Mouse (Mus musculus): Measurements from ENCODE around the gene Cggbp1. TPM values are rescaled to one million over a fixed set of nuclear protein-coding genes. Genes with fewer than 3 reads are reported as not detected.
A peak's percentile ranks its signal among the peaks of the same experiment; 100 is the strongest.
"Not testable (repeated sequence)": the region's sequence is repeated elsewhere in the genome, so short reads cannot be mapped to it uniquely, and the experiment has no call there.

Gene Cggbp1
- 10 to 100 TPM; 45.1 to 53.3 TPM for polyA plus RNA-seq (2017; shearing (Covaris generic))

DNA sequence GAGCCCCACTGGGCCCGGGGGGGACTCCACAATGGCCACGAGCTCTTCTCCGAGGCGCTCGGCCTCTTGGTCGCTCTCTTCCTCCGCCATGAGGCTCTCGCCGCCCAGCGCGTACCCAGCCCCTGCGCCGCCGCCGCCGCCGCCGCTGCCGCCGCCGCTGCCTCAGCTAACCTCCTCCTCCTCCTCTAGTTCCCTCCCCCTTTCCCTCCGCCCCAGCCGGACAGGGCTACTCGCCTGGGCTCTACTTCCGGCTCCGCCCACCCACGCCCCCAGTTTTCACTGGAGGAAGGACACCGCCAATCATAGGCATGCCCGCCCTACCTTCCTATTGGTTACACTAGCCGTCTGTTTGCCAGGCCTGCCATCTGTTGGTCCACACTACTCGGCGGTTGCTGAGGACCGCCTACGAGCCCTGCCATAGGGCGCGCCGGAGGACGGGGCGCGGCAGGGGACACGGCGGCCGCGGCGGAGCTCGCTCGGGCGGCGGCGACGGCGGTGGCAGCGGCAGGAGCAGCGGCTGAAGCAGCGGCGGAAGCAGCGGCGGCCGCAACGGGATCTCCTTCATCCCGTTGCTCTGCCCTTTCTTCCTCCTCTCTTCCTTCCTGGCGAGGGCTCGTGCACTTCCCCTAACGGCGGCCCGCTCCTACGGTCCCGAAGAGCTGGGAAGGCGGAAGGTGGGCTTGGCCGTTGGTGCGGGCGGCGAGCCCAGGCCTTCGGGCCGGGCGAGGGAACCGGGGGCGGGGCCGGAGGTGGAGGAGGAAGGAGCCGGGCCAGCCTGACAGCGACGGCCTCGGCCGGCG, at the start of gene Cggbp1, which contains the start of gene Zfp654:
Gene Cggbp1, plus strand, starts transcription at position 434 of the 800 bp plus-strand sequence.
Gene Zfp654, minus strand, starts transcription at position 90 of the 800 bp plus-strand sequence.
- peak; percentile 94 for ATAC-seq

DNA sequence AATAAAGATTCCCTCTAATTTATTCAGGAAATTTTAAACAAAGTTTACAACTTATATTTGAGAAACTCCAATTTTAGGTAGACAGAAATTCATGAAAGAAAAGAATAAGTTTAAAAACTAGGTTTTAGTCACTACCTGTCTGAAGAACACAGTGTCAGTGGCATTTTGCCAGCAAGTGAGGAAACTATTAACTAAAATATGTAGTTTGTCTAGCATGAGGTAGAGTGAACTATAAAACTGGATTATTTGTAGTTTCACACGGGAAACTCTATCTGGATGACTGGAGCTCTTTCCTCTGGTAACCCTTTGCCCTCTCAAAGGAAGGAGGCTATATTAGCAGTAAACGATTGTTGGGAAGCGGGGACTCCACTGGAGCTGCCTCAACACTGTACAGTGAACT, 48.8 kb upstream of the Cggbp1 start:
- ATAC-seq: no peak

DNA sequence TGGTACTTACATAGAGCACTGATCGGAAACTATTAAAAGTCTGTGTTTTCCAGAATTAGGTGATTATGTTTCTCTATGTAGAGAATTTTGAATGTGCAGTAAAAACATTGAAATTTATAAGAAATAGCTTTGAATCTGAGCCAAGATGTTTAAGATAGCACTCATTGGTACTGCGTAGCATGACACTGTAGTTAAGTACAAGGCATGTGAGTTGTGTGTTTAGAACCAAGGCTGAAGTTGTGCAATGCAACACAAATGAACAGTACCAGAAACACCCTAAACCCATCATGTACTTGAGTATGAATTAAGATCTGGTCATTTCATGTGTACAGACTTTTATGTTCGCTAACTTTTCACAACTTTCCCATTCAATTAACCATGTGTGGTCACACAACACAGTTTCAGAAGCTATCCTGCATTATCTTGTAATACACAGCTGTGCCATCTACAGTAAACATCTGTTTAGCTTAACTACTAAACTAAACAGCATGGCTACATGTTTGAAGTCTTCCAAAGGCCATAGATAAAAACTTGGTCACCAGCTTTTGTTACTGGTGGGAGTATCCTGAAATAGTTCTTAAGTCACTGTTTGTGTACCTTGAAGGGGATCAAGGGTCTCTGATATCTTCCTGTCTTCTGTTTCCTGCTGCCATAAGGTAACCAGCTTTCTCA, 34.6 kb upstream of the Cggbp1 start:
- ATAC-seq: no peak

DNA sequence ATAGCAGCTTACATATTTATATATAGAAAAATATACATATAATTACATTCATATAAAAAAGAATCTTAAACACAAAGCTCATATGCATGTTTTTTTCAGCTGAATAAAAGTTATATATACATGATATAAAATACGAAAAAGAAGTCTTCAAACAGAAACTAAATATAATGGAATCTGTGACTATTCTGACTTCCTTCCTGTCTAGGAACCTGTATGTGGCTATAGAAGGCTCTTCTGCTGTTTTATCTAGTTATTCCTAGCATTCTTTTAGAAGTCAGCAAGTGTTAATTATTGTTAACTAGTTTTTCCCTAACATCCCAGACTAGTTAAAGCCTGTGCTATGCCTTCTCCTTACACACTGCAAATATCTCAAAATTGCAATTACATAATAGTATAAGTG, 27.9 kb upstream of the Cggbp1 start:
- peak; percentile 76 for ATAC-seq

DNA sequence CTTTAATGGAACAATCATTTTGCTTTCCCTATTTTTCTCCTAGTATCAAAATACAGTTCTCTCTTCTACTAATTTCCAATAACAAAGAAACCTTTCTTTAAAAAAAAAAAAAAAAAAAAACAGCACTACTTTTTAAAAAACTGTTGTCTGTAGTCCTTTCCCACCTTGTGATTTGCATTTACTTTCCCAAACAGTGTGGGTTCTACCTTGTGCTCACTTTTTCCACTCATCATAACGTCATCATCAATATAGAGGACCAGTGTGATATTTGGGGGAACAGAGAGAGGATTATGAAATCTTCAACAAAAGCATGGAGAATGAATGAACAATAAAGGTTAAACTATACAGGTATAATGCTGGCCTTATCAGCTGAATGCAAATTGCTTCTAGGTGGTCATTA, 27.3 kb upstream of the Cggbp1 start:
- ATAC-seq: peak; percentile 41

DNA sequence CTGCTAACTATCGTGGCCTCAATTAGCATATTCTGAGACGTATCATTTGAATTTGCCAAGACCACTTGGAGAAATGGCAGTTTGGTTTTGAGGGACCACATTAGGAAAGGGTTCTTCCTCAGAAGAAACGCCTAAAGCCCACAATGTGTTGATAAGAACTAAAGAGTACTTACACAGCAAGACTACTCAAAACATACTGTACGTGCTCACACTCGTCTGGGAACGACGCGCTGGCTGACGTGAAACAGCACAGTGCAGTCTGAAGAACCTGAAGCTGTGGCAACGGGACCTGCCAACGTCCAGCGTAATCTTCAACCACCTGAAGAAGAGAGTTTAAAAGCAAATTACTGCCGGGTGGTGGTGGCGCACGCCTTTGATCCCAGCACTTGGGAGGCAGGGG, 21.5 kb upstream of the Cggbp1 start:
- ATAC-seq: no peak

DNA sequence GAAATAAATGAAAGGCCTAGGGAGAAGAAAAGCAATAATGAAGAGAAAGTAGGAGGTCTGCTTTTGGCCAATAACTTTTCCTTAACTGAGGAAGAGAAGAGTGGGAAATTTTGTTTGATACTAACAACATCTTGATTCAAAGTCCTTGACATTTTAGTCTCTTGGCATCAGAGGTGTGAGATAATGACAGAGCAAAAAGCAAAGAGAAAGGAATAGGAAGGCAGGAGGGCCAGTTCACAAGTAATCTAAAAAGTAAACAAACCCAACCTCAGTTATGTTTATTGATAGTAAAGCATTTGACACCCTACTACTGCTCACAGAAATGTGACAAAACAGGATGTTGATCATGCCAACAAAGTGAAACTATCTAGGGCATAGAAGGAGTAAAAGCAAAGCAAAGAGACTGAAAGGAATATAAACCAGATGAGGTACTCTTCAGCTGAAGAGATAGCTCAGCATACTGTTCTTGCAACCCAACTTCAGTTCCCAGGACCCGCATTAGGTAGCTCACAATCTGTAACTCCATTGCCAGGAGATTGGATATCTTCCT, 15.7 kb upstream of the Cggbp1 start:
- peak; percentile 94 for ATAC-seq

DNA sequence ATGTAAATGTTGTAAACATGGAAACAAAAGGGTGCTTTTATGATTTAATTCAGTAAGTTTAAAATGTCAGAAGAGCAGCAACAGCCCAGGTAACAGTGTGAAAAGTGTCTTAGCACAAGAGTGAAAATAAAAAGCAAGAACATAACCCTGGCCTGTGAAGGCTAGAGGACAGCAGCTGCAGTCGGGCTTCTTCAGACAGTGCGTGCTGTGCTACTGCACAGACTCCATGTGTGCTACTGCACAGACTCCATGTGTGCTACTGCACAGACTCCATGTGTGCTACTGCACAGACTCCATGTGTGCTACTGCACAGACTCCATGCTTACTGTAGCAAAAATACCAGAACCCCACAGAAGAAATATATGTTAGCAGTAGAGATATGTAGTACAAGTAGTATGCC, 15.1 kb upstream of the Cggbp1 start:
- ATAC-seq: peak; percentile 5

GRCm38 (mm10) chr16:64841481-64842373, 10.1 kb upstream of the Cggbp1 start:
- no peak for ATAC-seq

GRCm38 (mm10) chr16:64842374-64842729, 9.4 kb upstream of the Cggbp1 start:
- ATAC-seq: no peak

DNA sequence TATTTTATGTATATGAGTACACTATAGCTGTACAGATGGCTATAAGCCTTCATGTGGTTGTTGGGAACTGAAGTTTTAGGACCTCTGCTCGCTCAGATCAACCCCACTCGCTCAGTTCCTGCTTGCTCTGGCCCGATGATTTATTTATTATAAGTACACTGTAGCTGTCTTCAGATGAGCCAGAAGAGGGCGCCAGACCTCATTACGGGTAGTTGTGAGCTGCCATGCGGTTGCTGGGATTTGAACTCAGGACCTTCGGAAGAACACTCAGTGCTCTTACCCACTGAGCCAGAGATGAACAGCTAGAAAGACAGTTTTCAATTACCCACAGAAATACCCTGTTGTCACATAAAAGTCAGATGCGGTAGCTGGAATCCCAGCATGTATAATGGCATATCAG, 5.8 kb upstream of the Cggbp1 start:
- no peak for ATAC-seq

DNA sequence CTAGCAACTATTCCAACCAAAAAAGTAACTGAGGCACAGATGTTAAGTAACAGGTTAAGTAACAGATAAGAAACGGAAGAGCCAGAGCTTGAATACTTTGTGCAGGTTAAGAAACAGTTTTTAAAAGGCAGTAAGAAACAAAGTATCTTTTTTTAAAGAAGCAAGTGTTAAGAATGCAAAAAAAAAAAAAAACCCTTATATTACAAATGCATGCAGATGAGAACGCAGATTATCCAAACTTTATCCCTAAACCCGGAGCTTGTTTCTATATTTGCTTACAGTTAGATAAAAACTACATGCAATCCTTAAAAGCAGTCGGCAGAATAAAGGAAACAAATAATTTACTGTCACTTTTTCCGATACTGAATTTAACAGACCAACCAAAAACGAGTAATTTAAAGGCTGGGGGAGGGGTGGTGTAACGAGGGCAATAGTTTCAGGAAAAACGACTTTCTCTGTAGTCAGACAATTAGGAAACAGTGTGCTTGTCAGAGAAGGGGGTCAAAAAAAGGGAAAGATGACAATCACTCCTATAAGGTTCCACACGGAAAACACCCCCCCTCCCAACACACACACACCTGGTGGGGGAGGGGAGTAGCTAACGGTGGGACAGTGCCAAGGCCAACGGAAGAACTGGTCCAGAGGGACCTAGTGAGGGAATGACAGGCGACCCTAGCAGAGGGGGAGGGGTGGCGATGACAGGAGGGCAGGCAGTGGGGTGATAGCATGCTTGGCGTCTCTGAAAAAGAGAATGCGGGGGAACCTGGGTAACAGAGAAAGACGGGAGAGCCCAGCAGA, 1.3 kb upstream of the Cggbp1 start:
- ATAC-seq: no peak

GRCm38 (mm10) chr16:64851085-64851562, 672 bp upstream of the Cggbp1 start:
- ATAC-seq: peak; percentile 8

DNA sequence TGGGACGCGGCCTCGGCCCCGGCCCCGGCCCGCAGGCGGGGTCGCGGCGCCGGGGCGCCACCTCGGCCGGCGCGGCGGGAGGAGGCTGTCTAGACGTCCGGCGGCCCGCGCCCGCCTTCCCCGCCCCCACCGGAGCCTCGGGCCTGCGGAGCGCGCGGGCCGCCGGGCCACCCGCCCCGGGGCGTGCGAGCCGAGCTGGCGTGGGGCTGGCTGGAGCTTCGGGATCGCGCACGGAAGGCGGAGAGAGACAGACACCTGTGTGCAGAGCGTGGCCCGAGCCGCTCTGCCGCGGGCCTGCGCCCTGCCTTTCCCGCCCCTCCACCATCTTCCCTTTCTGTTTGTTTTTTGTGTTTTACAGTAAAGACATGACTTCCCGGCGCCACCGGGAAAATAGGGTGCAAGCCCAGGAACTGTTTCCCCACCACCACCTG, 660 bp downstream of the Cggbp1 start:
- peak; percentile 1 for ATAC-seq

DNA sequence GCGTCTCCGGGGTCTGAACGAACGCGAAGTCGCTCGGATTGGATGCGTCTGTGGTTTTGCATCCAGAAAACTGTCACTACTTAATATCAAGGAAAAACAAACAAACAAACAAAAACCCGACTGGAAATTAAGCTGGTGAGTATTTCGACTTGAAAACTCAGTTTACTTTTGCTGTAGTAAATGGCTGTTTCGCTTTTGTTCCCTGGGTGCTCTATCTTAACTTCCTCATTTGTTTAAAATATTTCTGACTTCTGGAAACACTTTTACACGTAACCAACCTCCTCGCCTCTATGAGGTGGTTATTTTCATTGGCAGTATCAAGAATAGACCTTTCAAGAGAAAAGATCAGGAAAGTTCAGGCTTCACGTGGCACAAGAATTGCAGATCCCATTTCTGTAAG, 1.1 kb downstream of the Cggbp1 start:
- no peak for ATAC-seq

DNA sequence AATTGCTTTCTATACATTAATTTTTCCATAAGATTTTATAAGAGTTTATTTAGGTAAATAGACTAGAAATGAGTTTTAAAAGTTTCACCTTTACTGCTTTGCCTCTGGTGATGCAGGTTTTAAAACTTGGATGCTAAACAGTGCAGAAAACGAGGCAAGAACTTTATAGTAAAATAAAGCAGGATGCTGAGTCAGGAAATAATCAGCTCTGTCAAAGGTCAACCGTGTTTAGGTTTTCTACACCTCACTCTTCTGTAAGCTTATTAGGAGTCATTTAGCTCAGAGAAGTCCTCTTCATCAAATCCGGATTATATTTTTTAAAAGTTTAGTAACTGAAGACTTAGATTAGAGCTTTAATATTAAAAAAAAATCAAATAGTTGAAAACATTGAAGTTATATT, 5.2 kb downstream of the Cggbp1 start:
- no peak for ATAC-seq

GRCm38 (mm10) chr16:64865841-64866240, 14.0 kb downstream of the Cggbp1 start:
- ATAC-seq: not testable (repeated sequence)

DNA sequence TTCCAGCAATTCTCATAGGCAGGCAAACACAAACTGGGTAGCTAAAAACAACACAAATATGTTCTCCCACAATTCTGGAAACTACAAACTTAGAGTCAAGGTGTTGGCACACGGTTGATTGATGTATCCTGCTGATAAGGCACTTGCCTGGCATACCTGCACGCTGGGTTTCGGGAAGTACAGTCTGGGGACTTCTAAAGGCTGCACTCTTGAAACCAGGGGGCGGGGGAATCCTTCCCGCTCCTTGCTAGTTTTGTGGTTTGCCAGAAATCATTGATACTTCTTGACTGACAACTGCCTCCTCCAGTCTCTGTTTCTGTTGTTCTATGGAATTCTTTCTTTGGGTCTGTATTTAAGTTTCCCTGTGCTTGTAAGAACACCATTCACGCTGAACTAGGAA, 16.8 kb downstream of the Cggbp1 start:
- no peak for ATAC-seq

GRCm38 (mm10) chr16:64869621-64870020, 17.8 kb downstream of the Cggbp1 start:
- no peak for ATAC-seq

GRCm38 (mm10) chr16:64872296-64872695, 20.5 kb downstream of the Cggbp1 start:
- ATAC-seq: no peak

- ATAC-seq: no peak
Observed at GRCm38 (mm10) chr16:64872841-64873240, 21.0 kb downstream of the Cggbp1 start.
